Mouse (Mus musculus) heart, postnatal 10 days (tissue): ENCODE measurements around the gene Prkag3. TPM values are rescaled to one million over a fixed set of nuclear protein-coding genes. Genes with fewer than 3 reads are reported as not detected.

Experiments used
- DNase-seq, 2 experiments: peaks; one replicate each; pipeline ENCODE4 v3.0.0; 2021
- intact Hi-C: fragments of 180-260 bp; cut with DNase I; formaldehyde crosslinking; loops from one replicate; pipeline ENCODE4 v1.15.1; 2025
- total RNA-seq, 2 experiments: library from RNA; stranded (reverse); gene quantifications; 2 replicates each; pipeline ENCODE4 v1.2.3; 2021

The Prkag3 gene
- total RNA-seq, result 1 to 10 TPM; 1.7 to 2.1 TPM

GRCm38 (mm10) chr1:74748643-74749271 is at the start of gene Prkag3:
TSS of gene Prkag3 (minus strand) at chr1:74749221.
- intact Hi-C loops, result no loop called here
- DNase-seq, result peak; percentile 83 to 89

- DNase-seq, result no peak
- intact Hi-C loops, result no loop called here
Measured at GRCm38 (mm10) chr1:74797459-74797858, 48.4 kb upstream of the Prkag3 start.

GRCm38 (mm10) chr1:74795145-74795529 is 46.1 kb upstream of the Prkag3 start:
- no peak for DNase-seq
- intact Hi-C loops, result no loop called here

- intact Hi-C loops, result no loop called here
- DNase-seq, result no peak
Measured at GRCm38 (mm10) chr1:74794487-74795144, 45.6 kb upstream of the Prkag3 start.

GRCm38 (mm10) chr1:74792831-74793660 is 44.0 kb upstream of the Prkag3 start:
- intact Hi-C loops, result no loop called here
- no peak for DNase-seq

GRCm38 (mm10) chr1:74791249-74791648 is 42.2 kb upstream of the Prkag3 start, which contains the start of gene Wnt10a:
TSS of gene Wnt10a (plus strand) at chr1:74791516.
- intact Hi-C loops, result no loop called here
- no peak for DNase-seq

GRCm38 (mm10) chr1:74790095-74790494 is 41.1 kb upstream of the Prkag3 start:
- intact Hi-C loops, result no loop called here
- DNase-seq, result no peak

- intact Hi-C loops, result loop anchor here (1.0 kb wide), 1 partner anchor 20 kb away; no protein-coding TSS in a partner anchor
Measured at GRCm38 (mm10) chr1:74788603-74789176, 39.7 kb upstream of the Prkag3 start.

GRCm38 (mm10) chr1:74787846-74788245 is 38.8 kb upstream of the Prkag3 start:
- intact Hi-C loops, result loop anchor here (1.0 kb wide), 1 partner anchor 20 kb away; no protein-coding TSS in a partner anchor
- peak; percentile 83 to 91 for DNase-seq

More at GRCm38 (mm10) chr1:74788603-74789176, 39.7 kb upstream of the Prkag3 start:
- DNase-seq, result no peak

GRCm38 (mm10) chr1:74784041-74784759 is 35.2 kb upstream of the Prkag3 start:
- peak; percentile 65 to 78 for DNase-seq
- intact Hi-C loops, result no loop called here

- DNase-seq, result no peak
- intact Hi-C loops, result no loop called here
Measured at GRCm38 (mm10) chr1:74783554-74783953, 34.5 kb upstream of the Prkag3 start.

GRCm38 (mm10) chr1:74782045-74782444 is 33.0 kb upstream of the Prkag3 start:
- intact Hi-C loops, result no loop called here
- DNase-seq, result no peak

- no peak for DNase-seq
- intact Hi-C loops, result no loop called here
Measured at GRCm38 (mm10) chr1:74778934-74779486, 30.0 kb upstream of the Prkag3 start.

- no peak for DNase-seq
- intact Hi-C loops, result no loop called here
Measured at GRCm38 (mm10) chr1:74775816-74776215, 26.8 kb upstream of the Prkag3 start.

- no peak for DNase-seq
- intact Hi-C loops, result no loop called here
Measured at GRCm38 (mm10) chr1:74774062-74774461, 25.0 kb upstream of the Prkag3 start.

- intact Hi-C loops, result no loop called here
- DNase-seq, result peak; percentile 85 to 89
Measured at GRCm38 (mm10) chr1:74773136-74773535, 24.1 kb upstream of the Prkag3 start.

- DNase-seq, result no peak
- intact Hi-C loops, result no loop called here
Measured at GRCm38 (mm10) chr1:74771931-74772620, 23.1 kb upstream of the Prkag3 start.

- intact Hi-C loops, result no loop called here
- no peak for DNase-seq
Measured at GRCm38 (mm10) chr1:74771845-74771930, 22.7 kb upstream of the Prkag3 start, which contains the start of gene Wnt6. TSS of gene Wnt6 (plus strand) at chr1:74771892.

- no peak for DNase-seq
- intact Hi-C loops, result no loop called here
Measured at GRCm38 (mm10) chr1:74771467-74771844, 22.4 kb upstream of the Prkag3 start.
